Mouse (Mus musculus): ENCODE data around the gene Ncaph2.
A peak's percentile ranks its signal among the peaks of the same experiment; 100 is the strongest.

Gene Ncaph2

GRCm38 (mm10) chr15:89384617-89385016 is 29.1 kb downstream of the Ncaph2 start, which contains the start of gene Klhdc7b:
Klhdc7b (plus strand) TSS chr15:89384917.
- no peak for DNase-seq

- no peak for DNase-seq
Measured at GRCm38 (mm10) chr15:89387127-89387526, 31.6 kb downstream of the Ncaph2 start.

- DNase-seq = peak; percentile 58
Measured at GRCm38 (mm10) chr15:89390081-89390480, 34.6 kb downstream of the Ncaph2 start.

GRCm38 (mm10) chr15:89396883-89397282 is 41.4 kb downstream of the Ncaph2 start:
- no peak for DNase-seq

DNA sequence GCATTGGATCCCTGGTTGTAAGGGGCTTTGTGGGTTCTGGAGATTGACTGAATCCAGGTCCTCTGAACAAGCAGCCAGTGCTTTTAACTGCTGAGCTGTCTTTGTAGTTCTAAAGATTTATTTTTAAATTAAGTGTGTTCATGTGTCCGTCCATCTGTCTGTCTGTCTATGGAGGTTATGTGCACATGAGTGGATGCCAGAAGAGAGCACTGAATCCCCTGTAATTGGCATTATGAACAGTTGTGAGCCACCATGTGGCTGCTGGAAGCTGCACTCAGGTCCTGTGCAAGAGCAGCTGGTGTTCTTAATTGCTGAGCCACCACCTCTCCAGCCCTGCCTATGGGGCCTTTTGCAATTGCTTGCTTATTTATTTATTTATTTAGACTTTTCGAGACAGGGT is 42.6 kb downstream of the Ncaph2 start:
- DNase-seq = no peak

DNA sequence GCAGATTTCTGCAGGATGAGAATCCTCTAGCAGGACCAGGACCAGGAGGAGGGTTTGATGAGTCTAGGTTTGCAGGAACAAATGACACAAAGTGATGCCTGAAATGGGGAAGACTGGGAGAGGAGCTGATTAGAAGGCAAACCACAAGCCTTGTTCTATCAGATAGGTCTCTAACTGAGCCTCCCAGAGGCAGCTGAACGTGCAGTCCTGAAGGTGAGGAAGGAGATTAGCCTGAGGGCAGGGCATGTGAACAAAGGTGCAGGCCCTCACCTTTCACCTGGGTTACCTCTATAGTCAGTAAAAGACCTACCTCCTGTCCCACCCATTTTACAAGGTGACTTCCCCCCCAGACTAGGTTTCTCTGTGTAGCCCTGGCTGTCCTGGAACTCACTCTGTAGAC is 44.2 kb downstream of the Ncaph2 start:
- DNase-seq = no peak

DNA sequence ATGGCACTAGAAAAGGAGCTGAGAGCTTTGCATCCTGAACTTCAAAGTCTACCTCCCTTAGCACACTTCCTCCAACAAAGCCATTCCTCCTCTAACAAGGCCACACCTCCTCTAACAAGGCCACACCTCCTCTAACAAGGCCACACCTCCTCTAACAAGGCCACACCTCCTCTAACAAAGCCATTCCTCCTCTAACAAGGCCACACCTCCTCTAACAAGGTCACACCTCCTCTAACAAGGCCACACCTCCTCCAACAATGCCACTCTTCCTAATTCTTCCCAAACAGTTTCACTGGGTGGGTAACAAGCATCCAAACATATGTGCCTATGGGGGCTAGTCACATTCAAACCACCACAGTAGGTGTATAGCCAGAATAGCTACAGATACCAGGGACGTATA is 47.0 kb downstream of the Ncaph2 start:
- DNase-seq = no peak

DNA sequence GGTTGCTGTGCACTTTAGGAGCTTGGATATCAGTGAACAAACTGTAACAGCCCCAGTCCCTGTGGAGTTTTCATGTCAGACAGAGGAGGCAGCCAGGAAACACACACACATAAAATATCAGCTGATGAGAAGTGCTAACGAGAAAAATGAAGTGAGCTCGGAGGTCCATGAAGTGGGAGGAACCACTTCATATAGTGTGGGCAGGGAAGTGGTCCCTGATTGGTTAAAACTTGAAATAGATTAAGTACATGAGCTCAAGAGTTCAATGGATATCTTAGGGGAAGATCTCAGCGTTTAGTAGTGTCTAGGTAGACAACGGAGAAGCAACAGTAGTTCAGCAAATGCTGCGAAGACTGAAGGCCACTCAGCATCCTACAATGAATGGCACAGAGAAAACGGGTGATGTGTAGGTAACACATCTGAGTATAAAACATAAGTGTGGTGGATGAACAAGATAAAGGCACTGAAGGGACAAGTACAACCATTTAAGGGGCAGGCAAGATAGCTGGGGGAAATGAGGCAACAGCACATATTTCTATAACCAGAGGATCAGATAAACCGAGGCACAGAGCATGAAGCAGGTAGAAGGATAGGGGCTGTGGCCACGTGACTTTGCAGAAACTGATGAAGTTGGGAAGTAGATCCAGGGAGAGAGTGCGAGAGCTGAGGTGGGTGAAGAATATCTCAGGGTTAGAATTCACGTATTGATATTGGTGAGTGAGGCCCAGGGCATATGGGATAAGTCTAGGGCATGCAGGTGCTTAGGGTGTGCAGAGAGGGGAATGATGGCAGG is 49.5 kb downstream of the Ncaph2 start:
- no peak for DNase-seq

DNA sequence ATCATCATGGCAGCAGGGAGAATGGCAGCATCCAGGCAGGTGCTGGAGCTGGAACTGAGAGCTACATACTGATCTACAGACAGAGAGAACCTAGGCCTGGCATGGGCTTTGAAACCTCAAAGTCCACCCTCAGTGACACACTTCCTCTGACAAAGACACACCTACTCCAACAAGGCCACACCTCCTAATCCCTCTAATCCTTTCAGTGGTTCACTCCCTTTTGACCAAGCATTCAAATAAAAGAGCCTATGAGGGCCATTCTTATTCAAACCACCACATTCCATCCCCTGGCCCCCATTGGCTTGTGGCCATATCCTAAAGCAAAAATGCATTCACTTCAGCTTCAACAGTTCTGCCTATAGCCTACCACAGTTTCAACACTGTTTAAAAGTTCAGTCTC is 51.2 kb downstream of the Ncaph2 start:
- DNase-seq = no peak

DNA sequence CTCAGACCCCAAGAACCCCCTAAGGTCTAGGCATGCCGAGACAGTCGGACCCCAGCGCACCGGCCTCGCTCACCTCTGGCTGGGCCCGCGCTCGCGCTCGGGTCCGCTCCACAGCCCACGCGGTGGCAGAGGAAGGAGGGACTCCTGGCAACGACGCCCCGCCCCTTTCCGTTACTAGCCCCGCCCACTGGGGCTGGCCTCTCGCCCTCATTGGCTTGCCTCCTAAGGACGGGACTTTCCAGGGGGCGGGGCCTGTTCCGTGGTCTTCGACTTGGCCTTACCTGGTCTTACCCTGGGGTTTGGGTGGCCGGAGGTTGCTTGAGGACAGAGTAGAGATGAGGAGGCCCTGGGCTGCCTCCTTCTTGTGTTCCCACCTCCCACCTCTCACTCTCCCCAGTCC is 54.6 kb downstream of the Ncaph2 start, which contains the start of gene Syce3:
Syce3 (minus strand) TSS at position 386 of the 400 bp plus-strand sequence.
- no peak for DNase-seq

GRCm38 (mm10) chr15:89415282-89415681 is 59.8 kb downstream of the Ncaph2 start:
- DNase-seq = peak; percentile 39

GRCm38 (mm10) chr15:89421938-89422337 is 66.4 kb downstream of the Ncaph2 start:
- DNase-seq = peak; percentile 60
